Mouse (Mus musculus): ENCODE data around the gene Hoxc6. TPM values are rescaled to one million over a fixed set of nuclear protein-coding genes. Genes with fewer than 3 reads are reported as not detected.

Hoxc6 gene
- polyA plus RNA-seq, 1 experiment from 2014 or later, result 0.26 TPM

DNA sequence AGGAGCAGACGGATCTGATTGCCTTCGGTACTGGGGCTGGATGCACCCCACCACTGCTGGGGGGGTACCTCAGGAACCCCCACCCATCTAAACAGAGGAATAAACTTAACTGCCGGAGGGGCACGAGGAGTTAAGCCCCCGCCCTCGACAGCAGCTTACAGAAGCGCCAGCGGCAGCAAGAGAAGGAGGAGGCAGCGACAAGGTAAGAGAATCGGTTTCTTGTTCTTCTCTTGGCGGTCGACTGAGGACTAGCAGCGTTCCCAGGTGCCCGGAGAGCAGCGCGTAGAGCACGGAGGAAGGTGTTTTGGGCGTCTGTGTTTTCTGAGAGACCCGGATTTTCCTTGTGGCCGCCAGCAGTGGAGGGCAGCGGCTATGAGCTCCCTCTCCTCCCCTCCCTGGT, 25.8 kb upstream of the Hoxc6 start:
- no peak for ATAC-seq (ENCODE audit: borderline replicate concordance, extremely low read depth, low FRiP score, low TSS enrichment)
- under 1% methylated on average over 21 of the region's 21 CpGs for WGBS
- H3K36me3 ChIP-seq, result no peaks in the 10 kb centered on the region
- H3K4me1 ChIP-seq, result peaks cover 2% of the 10 kb centered on the region; the same call in 1 of the 2 replicates
- no peak overlapping the region for H3K4me3 ChIP-seq
- no peak overlapping the region for H3K9ac ChIP-seq
- no peak overlapping the region for H3K4me2 ChIP-seq
- H3K27me3 ChIP-seq, result peaks cover 99% of the 10 kb centered on the region
- H3K9me3 ChIP-seq, result no peaks in the 10 kb centered on the region
- H3K27ac ChIP-seq, result no peak overlapping the region

DNA sequence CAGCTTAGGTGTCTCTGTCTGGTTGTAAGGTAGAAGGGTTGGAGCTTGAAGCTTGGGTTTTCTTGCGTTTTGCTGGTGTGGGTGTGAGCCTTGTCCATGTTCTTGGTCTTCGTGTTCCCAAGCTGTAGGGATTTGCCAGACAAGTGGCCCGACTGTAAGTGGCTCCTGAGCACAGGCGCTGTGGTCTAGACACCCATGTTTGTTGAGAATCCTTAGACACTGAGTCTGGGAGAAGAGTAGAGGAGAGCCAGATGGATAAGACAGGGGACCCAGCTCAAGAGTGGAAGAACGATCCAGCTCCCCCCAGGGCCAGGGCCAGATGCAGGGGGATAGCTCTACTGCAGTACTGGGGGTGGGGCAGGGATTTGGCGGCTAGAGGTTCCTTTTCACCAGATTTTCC, 25.3 kb upstream of the Hoxc6 start:
- no peak for ATAC-seq (ENCODE audit: borderline replicate concordance, extremely low read depth, low FRiP score, low TSS enrichment)
- H3K4me3 ChIP-seq, result no peak overlapping the region
- no peaks in the 10 kb centered on the region for H3K36me3 ChIP-seq
- 2% methylated on average over 6 of the region's 6 CpGs for WGBS
- peaks cover 4% of the 10 kb centered on the region; the same call in 1 of the 2 replicates for H3K4me1 ChIP-seq
- peaks cover 99% of the 10 kb centered on the region for H3K27me3 ChIP-seq
- no peaks in the 10 kb centered on the region for H3K9me3 ChIP-seq
- H3K4me2 ChIP-seq, result no peak overlapping the region
- H3K27ac ChIP-seq, result no peak overlapping the region
- no peak overlapping the region for H3K9ac ChIP-seq

- Histone ChIP-seq H3K27ac (no peak overlapping the region), H3K4me3 (no peak overlapping the region), H3K4me1 (peaks cover 4% of the 10 kb centered on the region; the same call in 1 of the 2 replicates), H3K27me3 (peaks cover 100% of the 10 kb centered on the region), H3K4me2 (no peak overlapping the region), H3K36me3 (no peaks in the 10 kb centered on the region), H3K9me3 (no peaks in the 10 kb centered on the region), H3K9ac (no peak overlapping the region)
- 4% methylated on average over 7 of the region's 7 CpGs for WGBS
- no peak for ATAC-seq (ENCODE audit: borderline replicate concordance, extremely low read depth, low FRiP score, low TSS enrichment)
Measured at GRCm38 (mm10) chr15:102975034-102975433, 23.0 kb upstream of the Hoxc6 start.

DNA sequence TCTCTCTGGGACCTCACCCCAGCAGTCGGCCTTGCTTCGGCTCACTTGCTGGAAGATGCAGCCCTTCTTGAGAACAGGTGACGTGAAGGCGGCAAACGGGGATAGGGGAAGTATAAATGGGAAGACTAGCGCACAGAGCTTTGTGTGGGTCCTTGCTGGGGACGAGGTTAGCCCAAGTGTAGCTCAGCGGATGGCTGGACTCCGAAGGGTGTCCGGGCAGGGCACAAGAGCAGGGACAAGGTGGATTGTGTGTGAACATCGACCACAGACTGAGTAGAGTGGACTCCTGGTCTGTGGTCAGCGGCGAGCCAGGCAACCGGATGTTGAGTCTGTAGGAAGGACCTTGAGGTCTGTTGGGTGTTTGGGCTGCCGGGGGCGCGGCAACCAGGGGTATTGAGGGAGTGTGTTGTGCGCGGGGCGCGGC, 22.4 kb upstream of the Hoxc6 start:
- H3K4me3 ChIP-seq, result no peak overlapping the region
- H3K9ac ChIP-seq, result no peak overlapping the region
- H3K27ac ChIP-seq, result no peak overlapping the region
- peaks cover 100% of the 10 kb centered on the region for H3K27me3 ChIP-seq
- H3K36me3 ChIP-seq, result no peaks in the 10 kb centered on the region
- H3K4me2 ChIP-seq, result no peak overlapping the region
- no peak for ATAC-seq (ENCODE audit: borderline replicate concordance, extremely low read depth, low FRiP score, low TSS enrichment)
- WGBS, result under 1% methylated on average over 21 of the region's 21 CpGs
- no peaks in the 10 kb centered on the region for H3K9me3 ChIP-seq
- H3K4me1 ChIP-seq, result peaks cover 4% of the 10 kb centered on the region; the same call in 1 of the 2 replicates

DNA sequence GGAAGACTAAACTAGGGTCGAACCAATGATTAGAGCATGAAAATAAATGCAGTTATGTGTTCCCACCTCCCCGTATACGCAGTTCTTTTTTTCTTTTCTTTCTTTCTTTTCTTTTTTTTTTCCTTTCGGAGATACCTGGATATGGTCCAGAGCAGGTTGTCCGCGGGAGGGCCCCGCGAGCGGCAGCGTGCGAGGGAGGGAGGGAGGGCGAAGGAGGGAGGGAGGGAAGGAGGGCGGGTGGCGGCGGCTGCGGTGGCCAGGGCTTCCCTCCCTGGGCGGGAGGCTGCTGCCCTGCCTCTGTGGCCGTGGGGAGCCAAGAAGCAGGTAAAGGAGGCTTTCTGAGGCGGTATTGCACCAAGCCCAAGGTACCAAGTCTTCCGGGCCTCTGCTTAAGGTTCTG, 21.9 kb upstream of the Hoxc6 start, which contains the start of gene Hoxc9:
Gene Hoxc9, plus strand, starts transcription at position 269 of the 400 bp plus-strand sequence.
- Histone ChIP-seq H3K9ac (no peak within 1 kb of the TSS), H3K9me3 (no peaks in the 10 kb centered on the region), H3K4me1 (peaks cover 4% of the 10 kb centered on the region; the same call in 1 of the 2 replicates), H3K4me3 (0 out of 2 replicates have a peak within 1 kb of the TSS, but pooled peaks have one; percentile 8), H3K27me3 (peaks cover 100% of the 10 kb centered on the region), H3K27ac (no peak within 1 kb of the TSS), H3K36me3 (no peaks in the 10 kb centered on the region), H3K4me2 (peak within 1 kb of the TSS; percentile 14; the same call in 1 of the 2 replicates)
- WGBS, result 3% methylated on average over 8 of the region's 20 CpGs
- ATAC-seq (ENCODE audit: borderline replicate concordance, extremely low read depth, low FRiP score, low TSS enrichment), result no peak

DNA sequence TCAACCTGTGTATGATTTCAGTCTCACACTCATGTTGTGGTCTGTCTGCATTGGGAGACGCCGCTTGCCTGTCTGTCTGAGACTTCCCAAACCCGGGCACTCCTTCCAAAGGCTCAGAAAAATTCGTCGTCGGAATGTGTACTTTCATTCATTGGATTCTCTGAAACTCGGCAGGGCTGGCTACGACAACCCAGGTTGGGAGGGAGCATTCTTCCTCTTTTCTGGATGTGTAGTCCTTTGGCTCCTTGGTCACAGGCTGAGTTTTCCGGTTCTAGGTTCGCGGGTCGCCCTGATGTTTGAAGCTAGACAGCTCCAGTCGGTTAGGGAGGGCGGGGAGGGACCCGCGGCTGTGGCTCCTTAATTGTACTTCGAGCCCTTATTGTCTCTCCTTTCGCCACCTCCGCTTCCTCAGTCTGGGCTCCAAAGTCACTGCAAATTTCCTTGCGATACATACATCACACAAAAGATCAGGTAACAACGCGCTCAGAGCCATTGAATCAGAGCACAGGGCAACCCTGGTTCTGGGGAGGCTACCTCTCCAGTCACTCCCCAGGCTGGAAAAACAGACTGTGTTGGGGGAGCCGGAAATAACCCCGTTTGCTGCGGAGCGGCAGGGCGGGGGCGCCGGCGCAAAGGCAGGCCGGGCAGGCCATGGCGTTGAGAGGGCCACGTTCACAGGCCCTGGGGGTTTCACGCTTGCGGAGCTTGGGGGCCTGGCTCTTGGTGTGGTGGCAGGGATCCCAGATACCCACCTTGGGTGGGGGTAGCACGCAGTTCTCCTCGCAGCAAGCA, 21.2 kb upstream of the Hoxc6 start:
- peak overlapping the region; percentile 14; the same call in 1 of the 2 replicates for H3K4me2 ChIP-seq

GRCm38 (mm10) chr15:102977423-102977974, 20.6 kb upstream of the Hoxc6 start:
- 2% methylated on average over 16 of the region's 16 CpGs for WGBS
- Histone ChIP-seq H3K27ac (no peak overlapping the region), H3K4me3 (0 out of 2 replicates have a peak overlapping the region, but pooled peaks have one; percentile 8), H3K9me3 (no peaks in the 10 kb centered on the region), H3K27me3 (peaks cover 100% of the 10 kb centered on the region), H3K36me3 (no peaks in the 10 kb centered on the region), H3K4me1 (peaks cover 11% of the 10 kb centered on the region), H3K4me2 (peak overlapping the region; percentile 14; the same call in 1 of the 2 replicates), H3K9ac (no peak overlapping the region)
- ATAC-seq (ENCODE audit: borderline replicate concordance, extremely low read depth, low FRiP score, low TSS enrichment), result no peak

More for the DNA sequence above, 21.2 kb upstream of the Hoxc6 start:
- Histone ChIP-seq H3K27me3 (peaks cover 100% of the 10 kb centered on the region), H3K9me3 (no peaks in the 10 kb centered on the region), H3K9ac (no peak overlapping the region), H3K4me3 (0 out of 2 replicates have a peak overlapping the region, but pooled peaks have one; percentile 8), H3K4me1 (peaks cover 10% of the 10 kb centered on the region), H3K36me3 (no peaks in the 10 kb centered on the region), H3K27ac (no peak overlapping the region)
- 1% methylated on average over 37 of the region's 37 CpGs for WGBS
- ATAC-seq (ENCODE audit: borderline replicate concordance, extremely low read depth, low FRiP score, low TSS enrichment), result no peak

DNA sequence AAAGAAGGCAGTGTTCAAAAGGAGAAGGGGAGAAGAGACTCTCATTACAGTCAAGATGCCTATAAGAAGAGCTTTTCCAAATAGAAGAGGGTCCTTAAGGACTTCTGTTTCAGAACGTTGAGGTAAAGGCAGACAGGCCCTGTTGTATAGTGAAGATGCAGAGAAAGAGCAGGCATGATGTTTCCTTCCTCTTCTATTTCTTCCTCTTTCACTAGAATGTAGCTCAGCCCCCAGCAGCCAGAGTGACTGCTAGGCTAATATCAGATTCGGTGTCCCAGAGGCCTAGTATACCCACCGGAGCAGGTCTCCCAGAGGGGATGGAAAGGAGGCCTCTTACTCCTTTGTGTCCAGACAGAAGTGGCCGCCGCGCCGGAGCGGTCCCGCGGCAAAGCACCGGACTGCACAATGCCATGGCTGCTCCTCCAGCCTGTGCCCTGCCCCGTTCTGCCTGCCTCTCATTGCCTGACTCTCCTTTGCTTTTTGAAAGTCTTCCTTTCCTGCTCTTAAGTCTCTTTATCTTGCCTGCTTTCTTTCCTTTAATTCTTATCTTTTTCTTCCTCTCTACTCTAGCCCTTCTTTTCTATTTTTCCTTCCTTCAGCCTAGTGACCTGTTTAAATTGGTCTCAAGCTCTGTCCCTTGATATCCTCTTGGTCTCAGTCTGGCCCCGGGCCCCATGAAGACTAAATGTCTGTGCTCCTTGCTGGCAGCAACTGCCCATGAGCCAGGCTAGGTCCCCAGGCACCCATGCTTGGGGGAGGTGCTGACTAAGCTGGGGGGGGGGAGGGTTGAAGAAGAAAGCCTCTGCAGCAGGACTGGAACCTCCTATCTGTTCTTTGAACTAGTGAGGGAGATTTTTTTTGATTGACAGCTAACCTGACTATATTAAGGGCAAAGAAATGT, 19.2 kb upstream of the Hoxc6 start:
- Histone ChIP-seq H3K27ac (no peak overlapping the region), H3K36me3 (no peaks in the 10 kb centered on the region), H3K27me3 (peaks cover 100% of the 10 kb centered on the region), H3K9ac (no peak overlapping the region), H3K4me2 (no peak overlapping the region), H3K4me1 (peaks cover 11% of the 10 kb centered on the region), H3K4me3 (no peak overlapping the region), H3K9me3 (no peaks in the 10 kb centered on the region)
- no peak for ATAC-seq (ENCODE audit: borderline replicate concordance, extremely low read depth, low FRiP score, low TSS enrichment)
- WGBS, result 2% methylated on average over 13 of the region's 13 CpGs

- no peak for ATAC-seq (ENCODE audit: borderline replicate concordance, extremely low read depth, low FRiP score, low TSS enrichment)
- no peaks in the 10 kb centered on the region for H3K36me3 ChIP-seq
- no peaks in the 10 kb centered on the region for H3K9me3 ChIP-seq
- peaks cover 100% of the 10 kb centered on the region for H3K27me3 ChIP-seq
- H3K9ac ChIP-seq, result no peak overlapping the region
- H3K4me3 ChIP-seq, result no peak overlapping the region
- WGBS, result 0% methylated on average over 1 of the region's 1 CpGs
- no peak overlapping the region for H3K4me2 ChIP-seq
- H3K27ac ChIP-seq, result no peak overlapping the region
- H3K4me1 ChIP-seq, result peaks cover 11% of the 10 kb centered on the region
Measured at GRCm38 (mm10) chr15:102979936-102980335, 18.1 kb upstream of the Hoxc6 start.

DNA sequence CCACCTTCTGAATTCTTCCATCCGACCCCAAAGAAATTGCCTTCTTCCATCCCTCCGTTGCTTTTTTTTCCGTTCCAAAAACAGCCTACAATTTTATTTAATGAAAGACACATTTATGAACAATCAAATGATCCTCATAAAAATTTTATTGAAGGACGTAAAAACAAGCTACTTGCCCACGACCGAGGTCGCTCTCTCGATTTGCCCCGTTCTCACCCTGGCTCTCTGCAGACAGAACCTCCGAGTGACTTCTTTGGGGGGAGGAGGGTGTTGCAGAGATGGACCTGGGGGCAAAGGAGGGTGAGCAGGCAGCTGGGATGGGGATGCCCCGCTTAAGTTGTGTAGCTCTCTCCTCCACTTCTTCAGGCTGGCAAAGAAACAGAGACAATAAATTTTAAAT, 17.7 kb upstream of the Hoxc6 start:
- no peak overlapping the region for H3K9ac ChIP-seq
- no peak overlapping the region for H3K27ac ChIP-seq
- no peaks in the 10 kb centered on the region for H3K9me3 ChIP-seq
- no peaks in the 10 kb centered on the region for H3K36me3 ChIP-seq
- no peak overlapping the region for H3K4me2 ChIP-seq
- peaks cover 100% of the 10 kb centered on the region for H3K27me3 ChIP-seq
- ATAC-seq (ENCODE audit: borderline replicate concordance, extremely low read depth, low FRiP score, low TSS enrichment), result no peak
- H3K4me3 ChIP-seq, result no peak overlapping the region
- H3K4me1 ChIP-seq, result peaks cover 11% of the 10 kb centered on the region
- 4% methylated on average over 11 of the region's 11 CpGs for WGBS

GRCm38 (mm10) chr15:102980912-102981311, 17.1 kb upstream of the Hoxc6 start:
- Histone ChIP-seq H3K9ac (no peak overlapping the region), H3K27me3 (peaks cover 100% of the 10 kb centered on the region), H3K4me2 (peak overlapping the region; percentile 37; the same call in 1 of the 2 replicates), H3K27ac (no peak overlapping the region), H3K4me1 (peaks cover 11% of the 10 kb centered on the region), H3K9me3 (no peaks in the 10 kb centered on the region), H3K4me3 (no peak overlapping the region), H3K36me3 (no peaks in the 10 kb centered on the region)
- no peak for ATAC-seq (ENCODE audit: borderline replicate concordance, extremely low read depth, low FRiP score, low TSS enrichment)
- WGBS, result under 1% methylated on average over 14 of the region's 14 CpGs
